Mouse (Mus musculus) erythroblast, embryonic 14.5 days (primary cell): ENCODE measurements around the gene Ptpn3.

ENCODE experiments used
- GATA1 ChIP-seq: IDR thresholded peaks from 2 replicates; pipeline ENCODE4 v1.6.1; 2012; ENCODE audit warnings: low read length, inconsistent platforms, mixed read lengths
- TAL1 ChIP-seq: IDR thresholded peaks from 3 replicates; pipeline ENCODE4 v1.6.1; 2012; ENCODE audit warnings: low read length, inconsistent platforms, mixed read lengths

GRCm38 (mm10) chr4:57268330-57268729 lies 33.3 kb downstream of the Ptpn3 start:
- TF ChIP-seq GATA1 (no peak), TAL1 (no peak)
